Mouse (Mus musculus): ENCODE data around the gene Gimap1.

- no peak for TF ChIP-seq CTCF (IDR thresholded peaks at IDR 0.05; ENCODE audit: insufficient read depth, low read depth, low read length)
- no peak for TF ChIP-seq POLR2A (IDR thresholded peaks at IDR 0.05; ENCODE audit: insufficient read depth, low read depth, low read length)
These were observed 1.8 kb upstream of the Gimap1 start for GRCm38 (mm10) chr6:48737053-48737452.

Measured in olfactory bulb, adult 2 months (tissue).